30 mouse cellular contexts compared by ENCODE assay signal in the genomic region with DNA sequence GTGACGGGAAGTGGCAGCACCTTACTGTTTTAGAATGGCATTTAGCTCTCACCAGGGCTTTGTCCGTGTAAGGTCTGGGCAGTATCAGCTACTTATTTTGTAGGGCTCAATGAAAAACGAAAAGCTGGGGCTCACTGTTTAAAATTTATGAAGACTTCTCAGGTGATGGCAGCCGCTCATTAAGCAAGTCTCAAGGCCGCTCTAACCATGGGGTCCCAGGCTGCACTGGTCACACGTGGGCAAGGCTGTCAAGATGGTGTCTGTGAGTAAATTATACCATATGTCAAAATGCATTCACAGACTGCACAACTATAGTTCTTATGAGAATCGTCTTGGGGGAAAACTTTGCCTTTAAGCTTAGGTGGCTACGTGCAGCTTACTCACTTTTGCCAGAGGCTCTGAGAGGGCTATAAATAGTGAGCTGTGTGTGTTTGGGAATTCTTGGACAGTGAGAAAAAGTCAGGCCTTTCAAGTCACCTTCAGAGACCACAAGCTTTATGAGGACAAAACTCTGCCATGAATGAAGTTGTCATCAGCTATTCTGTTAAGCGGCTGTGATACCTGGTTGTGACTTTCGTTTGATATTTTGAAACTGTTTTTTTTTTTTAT. TPM values are rescaled to one million over a fixed set of nuclear protein-coding genes. Genes with fewer than 3 reads are reported as not detected.
DNase-seq lines count a peak whose midpoint lies in the region; ATAC-seq and TF ChIP-seq lines count a peak whose summit lies in the region.
"Had no signal": no experiment of that assay in that cellular context is flagged by ENCODE, and none has a peak within 500 bp of the region (broad histone marks: within the 10 kb centered on the region; RNA-seq: fewer than 3 reads in every experiment).

No protein-coding gene starts in this region.

- H3K4me3 ChIP-seq in gastrocnemius, adult 2 months, result no peak overlapping the region
- no peak overlapping the region for H3K4me3 ChIP-seq in heart, embryonic 14.5 days (ENCODE audit: control insufficient read depth in 1 of 2, insufficient read depth in 1 of 2, low read depth in 1 of 2, low read length in 2 of 2)
- no peak overlapping the region for H3K4me3 ChIP-seq in kidney, embryonic 16.5 days (ENCODE audit: low read length)
- H3K4me3 ChIP-seq in limb, embryonic 12.5 days (replicated peaks), result no peak overlapping the region
- H3K4me3 ChIP-seq: erythroblast, embryonic 14.5 days; hindbrain, embryonic 10.5 days; hindbrain, embryonic 15.5 days; intestine, embryonic 15.5 days; lung, embryonic 15.5 days; neural tube, embryonic 13.5 days had no signal

- H3K27ac ChIP-seq in gastrocnemius, adult 2 months, result peak overlapping the region; percentile 76; the same call in 1 of the 2 replicates
- peak overlapping the region; percentile 72 to 73 for H3K27ac ChIP-seq in heart, embryonic 14.5 days (replicated peaks in 1 of 2; ENCODE audit: control insufficient read depth in 1 of 2, insufficient read depth in 1 of 2, low read depth in 2 of 2, low read length in 2 of 2)
- H3K27ac ChIP-seq in kidney, embryonic 16.5 days (ENCODE audit: low read length), result no peak overlapping the region
- H3K27ac ChIP-seq in limb, embryonic 12.5 days, result no peak overlapping the region
- H3K27ac ChIP-seq: hindbrain, embryonic 10.5 days; hindbrain, embryonic 15.5 days; intestine, embryonic 15.5 days; kidney, postnatal 0 days; lung, embryonic 15.5 days; neural tube, embryonic 13.5 days; stomach, postnatal 0 days had no signal

- no peak for ATAC-seq in heart, embryonic 14.5 days (ENCODE audit: insufficient number of reproducible peaks, insufficient read depth, low FRiP score, low read depth)
- ATAC-seq in kidney, embryonic 16.5 days (ENCODE audit: low FRiP score, low TSS enrichment), result 0 out of 2 replicates have a peak, but pooled peaks have one; percentile 9
- ATAC-seq in limb, embryonic 12.5 days (ENCODE audit: insufficient number of reproducible peaks, insufficient read depth, low FRiP score, low TSS enrichment, low read depth), result 0 out of 2 replicates have a peak, but pooled peaks have one; percentile 22
- ATAC-seq in megakaryocyte-erythroid progenitor cell, adult 5-6 weeks (replicated peaks; ENCODE audit: low FRiP score, low TSS enrichment, poor library complexity, severe bottlenecking), result no peak
- ATAC-seq: forebrain, postnatal 0 days; intestine, embryonic 15.5 days had no signal

- H3K4me2 ChIP-seq in heart, embryonic 14.5 days (ENCODE audit: low read length), result peak overlapping the region; percentile 21; the same call in 1 of the 2 replicates
- H3K4me2 ChIP-seq in kidney, embryonic 16.5 days (replicated peaks; ENCODE audit: low read depth, low read length), result no peak overlapping the region
- H3K4me2 ChIP-seq in limb, embryonic 12.5 days, result 0 out of 2 replicates have a peak overlapping the region, but pooled peaks have one; percentile 24
- H3K4me2 ChIP-seq: hindbrain, embryonic 15.5 days; intestine, embryonic 15.5 days; liver, embryonic 11.5 days; lung, embryonic 15.5 days; midbrain, embryonic 11.5 days; neural tube, embryonic 13.5 days had no signal

- peaks cover 6 to 7% of the 10 kb centered on the region in 2 experiments; a peak in 3 of 4 replicates for H3K4me1 ChIP-seq in heart, embryonic 14.5 days (ENCODE audit: control insufficient read depth in 2 of 2, insufficient read depth in 2 of 2, low read length in 2 of 2)
- H3K4me1 ChIP-seq in kidney, embryonic 16.5 days (ENCODE audit: insufficient read depth, low read length), result peaks cover 18% of the 10 kb centered on the region
- peaks cover 16% of the 10 kb centered on the region for H3K4me1 ChIP-seq in limb, embryonic 12.5 days (replicated peaks)
- H3K4me1 ChIP-seq: hindbrain, embryonic 10.5 days; hindbrain, embryonic 15.5 days; intestine, embryonic 15.5 days; lung, embryonic 15.5 days had no signal

- no peaks in the 10 kb centered on the region for H3K27me3 ChIP-seq in heart, embryonic 14.5 days (ENCODE audit: control insufficient read depth, insufficient read depth, low read length)
- no peaks in the 10 kb centered on the region for H3K27me3 ChIP-seq in kidney, embryonic 16.5 days (ENCODE audit: insufficient read depth, low read length)
- peaks cover 39% of the 10 kb centered on the region for H3K27me3 ChIP-seq in limb, embryonic 12.5 days
- H3K27me3 ChIP-seq: intestine, embryonic 15.5 days; lung, embryonic 15.5 days; neural tube, embryonic 13.5 days had no signal

- 52% methylated on average over 10 of the region's 10 CpGs for WGBS in heart, embryonic 14.5 days
- WGBS in kidney, embryonic 16.5 days, result 48% methylated on average over 10 of the region's 10 CpGs
- 22% methylated on average over 10 of the region's 10 CpGs for WGBS in limb, embryonic 12.5 days

- TF ChIP-seq CTCF in gastrocnemius, adult 2 months (IDR thresholded peaks at IDR 0.05), result no peak

- intact Hi-C loops in gastrocnemius, adult 2 months (cut with DNase I), result no loop called here
- intact Hi-C loops in heart, postnatal 36 days (cut with DNase I), result loop anchor here (10.0 kb wide), 1 partner anchor 215 kb away; the partner anchor contains the start of gene Dnajc3

- no peak for DNase-seq in gastrocnemius, adult 2 months
- no peak for DNase-seq in gastrocnemius, adult 8-10 months (ENCODE audit: low spot score in 2 of 2)
- no peak for DNase-seq in heart, postnatal 36 days
- no peak for DNase-seq in kidney, postnatal 4 days
- DNase-seq: adrenal gland, adult 8-10 months; cerebellum, adult 11 months; cerebellum, adult 9-10 months; forebrain, postnatal 0 days; gastrocnemius, postnatal 36 days; kidney, adult 2 months; layer of hippocampus, postnatal 36 days; left cerebral cortex, postnatal 4 days; right cerebral cortex, postnatal 4 days; thymus, adult 2 months; thymus, postnatal 36 days had no signal

- H3K36me3 ChIP-seq in heart, embryonic 14.5 days (ENCODE audit: control insufficient read depth, insufficient read depth, low read length), result no peaks in the 10 kb centered on the region
- H3K36me3 ChIP-seq in kidney, embryonic 16.5 days (ENCODE audit: insufficient read depth, low read length), result no peaks in the 10 kb centered on the region
- no peaks in the 10 kb centered on the region for H3K36me3 ChIP-seq in limb, embryonic 12.5 days
- H3K36me3 ChIP-seq: G1E; hindbrain, embryonic 10.5 days; hindbrain, embryonic 15.5 days; intestine, embryonic 15.5 days; lung, embryonic 15.5 days; neural tube, embryonic 13.5 days had no signal

- no peaks in the 10 kb centered on the region for H3K9me3 ChIP-seq in heart, embryonic 14.5 days (ENCODE audit: control insufficient read depth, low read length)
- no peaks in the 10 kb centered on the region for H3K9me3 ChIP-seq in kidney, embryonic 16.5 days (ENCODE audit: low read length)
- no peaks in the 10 kb centered on the region for H3K9me3 ChIP-seq in limb, embryonic 12.5 days
- H3K9me3 ChIP-seq: G1E; hindbrain, embryonic 10.5 days; hindbrain, embryonic 15.5 days; intestine, embryonic 15.5 days; lung, embryonic 15.5 days; neural tube, embryonic 13.5 days had no signal

- no peak overlapping the region for H3K9ac ChIP-seq in heart, embryonic 14.5 days (ENCODE audit: low read length)
- H3K9ac ChIP-seq in kidney, embryonic 16.5 days (replicated peaks; ENCODE audit: low read length), result no peak overlapping the region
- no peak overlapping the region for H3K9ac ChIP-seq in limb, embryonic 12.5 days (replicated peaks)
- H3K9ac ChIP-seq: forebrain, postnatal 0 days; hindbrain, embryonic 15.5 days; intestine, embryonic 15.5 days; lung, embryonic 15.5 days; neural tube, embryonic 13.5 days had no signal

RNA-seq across cellular contexts. Expression of gene Abcc4, which starts 13.7 kb away (rescaled TPM):
- 10 to 100 TPM; 10.1 to 12.2 TPM for total RNA-seq in gastrocnemius, adult 2 months (2021)
- 10 to 100 TPM in 2 of 4 experiments, 1 to 10 TPM in 2; 9.7 to 10.9 (median 10.2) TPM for total RNA-seq in gastrocnemius, adult 8-10 months (2022)
- polyA plus RNA-seq in heart, embryonic 14.5 days (2014; fragmentation: Nextera tagmentation; extraction: Ambion mirVana), result 1.8 and 1.9 TPM in 2 replicates
- 1 to 10 TPM; 9.0 to 9.1 TPM for total RNA-seq in heart, postnatal 36 days (2021)
- 7.4 and 7.9 TPM in 2 replicates for polyA plus RNA-seq in kidney, embryonic 16.5 days (2015; fragmentation: Nextera tagmentation; extraction: Ambion mirVana)
- polyA plus RNA-seq in limb, embryonic 12.5 days (2016; fragmentation: Nextera tagmentation; extraction: Ambion mirVana), result 2.0 and 2.1 TPM in 2 replicates
- 20.5 and 25.4 TPM in 2 replicates for total RNA-seq in megakaryocyte-erythroid progenitor cell, adult 5-6 weeks (2014; fragmentation: Nextera tagmentation)
- 12.2 and 15.6 TPM in 2 replicates for total RNA-seq in megakaryocyte-erythroid progenitor cell, adult 5-6 weeks (2017)

Comparison
In these comparisons a context has a peak if more than half of its experiments do, and no peak if none do; other contexts are left out.
1. H3K27ac ChIP-seq: peak in gastrocnemius, adult 2 months (single experiment) and heart, embryonic 14.5 days (2 of 2); none in kidney, embryonic 16.5 days (single experiment) and limb, embryonic 12.5 days (single experiment).
2. ATAC-seq: peak in kidney, embryonic 16.5 days (single experiment) and limb, embryonic 12.5 days (single experiment); none in heart, embryonic 14.5 days (single experiment) and megakaryocyte-erythroid progenitor cell, adult 5-6 weeks (single experiment).